Mouse (Mus musculus): ENCODE results near the gene Trpv4. TPM values are rescaled to one million over a fixed set of nuclear protein-coding genes. Genes with fewer than 3 reads are reported as not detected.

The Trpv4 gene
- polyA plus RNA-seq, 1 experiment = 1.5 TPM

DNA sequence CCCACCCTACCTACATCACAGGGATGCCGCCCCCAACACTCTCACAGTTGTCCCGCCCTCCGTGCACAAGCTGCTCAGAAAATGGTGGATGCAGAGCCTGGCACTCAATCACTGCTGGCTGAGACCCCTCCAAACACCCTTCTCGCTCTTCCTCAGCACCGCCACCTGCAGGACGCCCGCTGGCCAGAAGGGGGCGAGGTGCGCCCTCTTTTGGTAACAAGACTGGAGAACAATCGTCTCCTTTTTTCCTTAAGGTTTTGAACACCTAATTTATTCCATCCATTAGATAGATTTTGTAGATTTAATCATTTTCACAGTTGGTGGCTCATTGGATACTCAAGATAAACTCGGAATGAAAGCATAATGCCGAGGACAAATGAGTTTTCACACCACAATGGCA is 49.7 kb downstream of the Trpv4 start:
- Histone ChIP-seq H3K4me3 (replicated peaks) (no peak overlapping the region), H3K27me3 (replicated peaks) (peaks cover 65% of the 10 kb centered on the region), H3K4me1 (peaks cover 20% of the 10 kb centered on the region; the same call in 1 of the 2 replicates), H3K36me3 (replicated peaks; ENCODE audit: low read length) (no peaks in the 10 kb centered on the region), H3K9me3 (no peaks in the 10 kb centered on the region)
- TF ChIP-seq GATA1 (IDR thresholded peaks at IDR 0.05; ENCODE audit: borderline replicate concordance, low read length) = no peak
- TF ChIP-seq FLI1 (IDR thresholded peaks at IDR 0.05; ENCODE audit: low read length) = no peak

GRCm38 (mm10) chr5:114607651-114608050 is 50.6 kb downstream of the Trpv4 start:
- TF ChIP-seq GATA1 (IDR thresholded peaks at IDR 0.05; ENCODE audit: borderline replicate concordance, low read length) = no peak
- Histone ChIP-seq H3K4me1 (peaks cover 26% of the 10 kb centered on the region; the same call in 1 of the 2 replicates), H3K4me3 (replicated peaks) (no peak overlapping the region), H3K36me3 (replicated peaks; ENCODE audit: low read length) (no peaks in the 10 kb centered on the region), H3K9me3 (no peaks in the 10 kb centered on the region), H3K27me3 (replicated peaks) (peaks cover 67% of the 10 kb centered on the region)

DNA sequence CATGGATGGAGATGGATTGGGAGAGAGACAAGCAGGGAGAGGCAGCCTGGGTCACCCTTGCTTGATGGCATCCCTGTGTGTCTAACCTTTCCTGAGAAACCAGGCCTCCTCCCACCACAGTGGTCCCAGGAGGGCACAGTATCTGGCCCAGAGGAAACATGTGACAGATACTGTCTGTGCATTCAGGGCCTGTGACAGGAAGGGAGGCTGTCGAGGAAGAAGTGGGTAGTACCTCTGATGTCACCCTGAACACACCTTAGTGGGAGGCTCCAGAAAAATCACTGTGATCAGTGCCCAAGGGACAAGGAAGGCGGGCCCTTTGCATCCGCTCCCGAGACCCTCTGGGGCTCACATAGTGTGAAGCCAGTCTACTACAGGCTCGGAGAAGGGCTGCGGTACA is 52.2 kb downstream of the Trpv4 start:
- peaks cover 64% of the 10 kb centered on the region for H3K27me3 ChIP-seq (replicated peaks)
- no peak for TF ChIP-seq GATA1 (IDR thresholded peaks at IDR 0.05; ENCODE audit: borderline replicate concordance, low read length)
- TF ChIP-seq FLI1 (IDR thresholded peaks at IDR 0.05; ENCODE audit: low read length) = no peak
- no peak overlapping the region for H3K4me3 ChIP-seq (replicated peaks)
- no peaks in the 10 kb centered on the region for H3K36me3 ChIP-seq (replicated peaks; ENCODE audit: low read length)
- no peaks in the 10 kb centered on the region for H3K9me3 ChIP-seq
- H3K4me1 ChIP-seq = peaks cover 26% of the 10 kb centered on the region; the same call in 1 of the 2 replicates

DNA sequence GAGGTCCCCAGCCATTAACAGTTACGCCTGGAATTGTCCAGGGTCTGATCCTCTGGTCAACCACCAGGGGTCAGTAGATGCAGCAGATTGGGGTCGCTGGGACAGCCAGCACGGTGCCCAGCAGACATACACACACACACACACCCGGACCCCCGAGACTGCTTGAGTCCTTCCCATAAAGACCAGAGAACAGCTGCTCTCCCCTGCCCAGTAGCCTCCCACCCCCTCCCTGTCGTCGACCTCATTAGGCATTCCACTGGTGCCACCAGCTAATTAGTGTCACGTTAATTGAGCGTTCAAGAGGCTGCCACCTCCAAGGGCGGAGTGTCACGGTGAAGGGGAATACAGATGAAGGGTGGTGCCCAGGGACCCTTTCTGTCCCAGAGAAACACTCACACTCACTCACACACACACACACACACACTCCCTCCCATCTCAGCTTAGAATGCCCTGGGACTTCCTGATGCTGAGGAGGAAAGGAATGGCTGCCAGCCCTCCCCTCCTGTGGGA is 53.4 kb downstream of the Trpv4 start:
- Histone ChIP-seq H3K27me3 (replicated peaks) (peaks cover 59% of the 10 kb centered on the region), H3K9me3 (no peaks in the 10 kb centered on the region), H3K4me1 (peaks cover 26% of the 10 kb centered on the region; the same call in 1 of the 2 replicates), H3K4me3 (replicated peaks) (no peak overlapping the region), H3K36me3 (replicated peaks; ENCODE audit: low read length) (no peaks in the 10 kb centered on the region)
- no peak for TF ChIP-seq GATA1 (IDR thresholded peaks at IDR 0.05; ENCODE audit: borderline replicate concordance, low read length)
- TF ChIP-seq FLI1 (IDR thresholded peaks at IDR 0.05; ENCODE audit: low read length) = no peak

GRCm38 (mm10) chr5:114603975-114604374 is 54.2 kb downstream of the Trpv4 start:
- H3K9me3 ChIP-seq = no peaks in the 10 kb centered on the region
- peaks cover 30% of the 10 kb centered on the region; the same call in 1 of the 2 replicates for H3K4me1 ChIP-seq
- no peak overlapping the region for H3K4me3 ChIP-seq (replicated peaks)
- TF ChIP-seq GATA1 (IDR thresholded peaks at IDR 0.05; ENCODE audit: borderline replicate concordance, low read length) (no peak), FLI1 (IDR thresholded peaks at IDR 0.05; ENCODE audit: low read length) (no peak)
- H3K36me3 ChIP-seq (replicated peaks; ENCODE audit: low read length) = no peaks in the 10 kb centered on the region
- H3K27me3 ChIP-seq (replicated peaks) = peaks cover 53% of the 10 kb centered on the region

- Histone ChIP-seq H3K4me1 (peaks cover 38% of the 10 kb centered on the region), H3K27me3 (replicated peaks) (peaks cover 45% of the 10 kb centered on the region), H3K9me3 (no peaks in the 10 kb centered on the region), H3K4me3 (replicated peaks) (no peak overlapping the region), H3K36me3 (replicated peaks; ENCODE audit: low read length) (no peaks in the 10 kb centered on the region)
- TF ChIP-seq FLI1 (IDR thresholded peaks at IDR 0.05; ENCODE audit: low read length) (no peak), GATA1 (IDR thresholded peaks at IDR 0.05; ENCODE audit: borderline replicate concordance, low read length) (no peak)
These were observed 56.2 kb downstream of the Trpv4 start for GRCm38 (mm10) chr5:114602012-114602411.

GRCm38 (mm10) chr5:114597652-114598051 is 60.6 kb downstream of the Trpv4 start:
- Histone ChIP-seq H3K9me3 (no peaks in the 10 kb centered on the region), H3K4me1 (peaks cover 60% of the 10 kb centered on the region), H3K4me3 (replicated peaks) (no peak overlapping the region), H3K27me3 (replicated peaks) (peaks cover 25% of the 10 kb centered on the region), H3K36me3 (replicated peaks; ENCODE audit: low read length) (no peaks in the 10 kb centered on the region)
- TF ChIP-seq FLI1 (IDR thresholded peaks at IDR 0.05; ENCODE audit: low read length) (no peak), GATA1 (IDR thresholded peaks at IDR 0.05; ENCODE audit: borderline replicate concordance, low read length) (no peak)

- H3K27me3 ChIP-seq (replicated peaks) = peaks cover 21% of the 10 kb centered on the region
- H3K9me3 ChIP-seq = no peaks in the 10 kb centered on the region
- no peaks in the 10 kb centered on the region for H3K36me3 ChIP-seq (replicated peaks; ENCODE audit: low read length)
- no peak for TF ChIP-seq GATA1 (IDR thresholded peaks at IDR 0.05; ENCODE audit: borderline replicate concordance, low read length)
- no peak for TF ChIP-seq FLI1 (IDR thresholded peaks at IDR 0.05; ENCODE audit: low read length)
- peaks cover 63% of the 10 kb centered on the region for H3K4me1 ChIP-seq
- no peak overlapping the region for H3K4me3 ChIP-seq (replicated peaks)
These were observed 61.0 kb downstream of the Trpv4 start for GRCm38 (mm10) chr5:114597222-114597621.

DNA sequence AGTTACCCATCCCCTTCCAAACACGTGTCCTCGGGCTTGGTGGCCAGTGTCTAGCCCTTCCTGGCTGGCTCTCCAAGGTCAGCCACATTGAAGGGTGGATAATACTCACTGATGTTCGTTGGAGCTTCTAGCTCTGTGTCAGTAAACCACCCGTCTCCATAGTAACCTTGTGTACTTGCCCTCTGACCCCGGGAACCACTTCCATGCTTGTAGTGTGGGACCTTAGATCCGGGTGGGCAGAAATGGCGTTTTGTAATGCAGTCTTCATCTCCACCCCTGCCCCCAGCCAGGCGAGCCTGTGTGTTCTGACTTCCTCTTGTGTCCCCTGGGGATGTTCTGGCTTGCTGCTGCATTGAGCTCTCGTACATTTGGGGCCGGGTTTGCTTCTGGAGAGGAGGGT is 61.6 kb downstream of the Trpv4 start:
- Histone ChIP-seq H3K36me3 (replicated peaks; ENCODE audit: low read length) (no peaks in the 10 kb centered on the region), H3K4me1 (peaks cover 66% of the 10 kb centered on the region), H3K4me3 (replicated peaks) (no peak overlapping the region), H3K27me3 (replicated peaks) (peaks cover 16% of the 10 kb centered on the region), H3K9me3 (no peaks in the 10 kb centered on the region)
- no peak for TF ChIP-seq GATA1 (IDR thresholded peaks at IDR 0.05; ENCODE audit: borderline replicate concordance, low read length)

DNA sequence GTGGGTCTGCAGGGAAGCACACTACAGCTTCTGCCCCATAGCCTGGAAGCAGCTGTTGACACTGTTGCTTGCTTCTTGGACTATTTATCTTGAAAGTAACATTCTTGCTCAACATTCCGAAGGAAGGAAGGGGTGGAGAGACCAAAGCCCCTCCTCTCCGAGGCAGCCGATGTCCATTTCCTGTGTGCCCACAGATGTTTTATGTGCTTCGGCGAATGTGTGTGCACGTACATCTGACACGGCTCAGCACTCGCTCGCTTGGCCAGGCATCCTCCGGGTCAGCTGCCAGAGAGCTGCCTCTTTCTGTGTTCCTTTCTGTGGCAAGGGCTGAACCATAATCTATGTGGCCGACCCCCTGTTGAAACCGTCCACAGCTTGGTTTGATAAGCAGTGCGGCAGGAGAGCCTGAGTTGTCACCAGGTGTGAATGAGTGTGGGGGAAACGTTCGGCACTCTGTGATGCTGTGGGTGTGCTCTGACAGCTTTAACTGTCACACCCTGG is 63.4 kb downstream of the Trpv4 start:
- Histone ChIP-seq H3K9me3 (no peaks in the 10 kb centered on the region), H3K4me1 (peaks cover 84% of the 10 kb centered on the region), H3K36me3 (replicated peaks; ENCODE audit: low read length) (no peaks in the 10 kb centered on the region), H3K4me3 (replicated peaks) (peak overlapping the region; percentile 90), H3K27me3 (replicated peaks) (peaks cover 8% of the 10 kb centered on the region)
- TF ChIP-seq GATA1 (IDR thresholded peaks at IDR 0.05; ENCODE audit: borderline replicate concordance, low read length) (no peak), FLI1 (IDR thresholded peaks at IDR 0.05; ENCODE audit: low read length) (no peak)

Measured in megakaryocyte, embryonic 14.5 days (primary cell).